Mouse (Mus musculus) midbrain, postnatal 0 days (tissue): ENCODE measurements around the gene Snrnp70. TPM values are rescaled to one million over a fixed set of nuclear protein-coding genes. Genes with fewer than 3 reads are reported as not detected.
A peak's percentile ranks its signal among the peaks of the same experiment; 100 is the strongest.

Experiments used
- ATAC-seq: fragments of 200-750 bp; cut with Nextera tagmentation; 2 replicates; pipeline ENCODE4 v1.8.0; 2017; ENCODE audit warnings: moderate number of reproducible peaks, mild to moderate bottlenecking, moderate TSS enrichment, moderate library complexity; ENCODE audit not compliant: low FRiP score
- DNase-seq: peaks from one replicate; pipeline ENCODE4 v3.0.0-alpha.2; 2015; ENCODE audit warnings: low spot score
- H3K27ac ChIP-seq: fragments of 300-500 bp; sonication (generic); 2 replicates; pipeline ENCODE4 v1.5.1; 2014; ENCODE audit warnings: low read depth, mild to moderate bottlenecking, low read length, mixed read lengths
- H3K27me3 ChIP-seq: fragments of 300-500 bp; sonication (generic); 2 replicates; pipeline ENCODE4 v1.6.1; 2014; ENCODE audit warnings: low read length, control low read depth, mixed read lengths; ENCODE audit not compliant: insufficient read depth
- H3K36me3 ChIP-seq: fragments of 300-500 bp; sonication (generic); 2 replicates; pipeline ENCODE4 v1.6.1; 2014; ENCODE audit warnings: low read length, control low read depth, mixed read lengths; ENCODE audit not compliant: insufficient read depth
- H3K4me1 ChIP-seq: fragments of 300-500 bp; sonication (generic); 2 replicates; pipeline ENCODE4 v1.6.1; 2014; ENCODE audit warnings: mild to moderate bottlenecking, control low read depth, antibody characterized with exemption, low read length, mixed read lengths; ENCODE audit not compliant: insufficient read depth
- H3K4me2 ChIP-seq: fragments of 300-500 bp; sonication (generic); 2 replicates; pipeline ENCODE4 v1.6.1; 2014; ENCODE audit warnings: low read depth, mild to moderate bottlenecking, low read length, mixed read lengths; ENCODE audit not compliant: poor library complexity, severe bottlenecking
- H3K4me3 ChIP-seq: fragments of 300-500 bp; sonication (generic); 2 replicates; pipeline ENCODE4 v1.5.1; 2014; ENCODE audit warnings: low read depth, mild to moderate bottlenecking, low read length, moderate library complexity
- H3K9ac ChIP-seq: fragments of 300-500 bp; sonication (generic); replicated peaks from 2 replicates; pipeline ENCODE4 v1.6.1; 2014; ENCODE audit warnings: mild to moderate bottlenecking, low read length, moderate library complexity, mixed read lengths; ENCODE audit not compliant: poor library complexity, severe bottlenecking
- H3K9me3 ChIP-seq: fragments of 300-500 bp; sonication (generic); 2 replicates; pipeline ENCODE4 v1.6.1; 2016; ENCODE audit warnings: low read length, control low read depth
- CTCF ChIP-seq: IDR thresholded peaks from 2 replicates; pipeline ENCODE4 v1.5.1; 2016; ENCODE audit warnings: antibody characterized with exemption, mild to moderate bottlenecking
- WGBS: fragments of 180-500 bp; shearing (Covaris S2); extraction: QIAGEN DNeasy Blood & Tissue Kit; methylation state at CpG from one replicate; pipeline ENCODE4 v1.1.7; 2014; 5-methylcytosine and 5-hydroxymethylcytosine counted together
- polyA plus RNA-seq: library from polyadenylated mRNA; unstranded; fragments of >200 nt; fragmentation: Nextera tagmentation; extraction: Ambion mirVana; gene quantifications from 2 replicates; pipeline ENCODE4 v1.2.1, GENCODE M21; 2015
- total RNA-seq: library from RNA; depleted of rRNA; stranded (reverse); fragments of >200 nt; gene quantifications from 2 replicates; pipeline ENCODE4 v1.2.3, GENCODE M21; 2014

The Snrnp70 gene
- total and polyA plus RNA-seq, 2 experiments from 2014 or later = 131 to 249 TPM

DNA sequence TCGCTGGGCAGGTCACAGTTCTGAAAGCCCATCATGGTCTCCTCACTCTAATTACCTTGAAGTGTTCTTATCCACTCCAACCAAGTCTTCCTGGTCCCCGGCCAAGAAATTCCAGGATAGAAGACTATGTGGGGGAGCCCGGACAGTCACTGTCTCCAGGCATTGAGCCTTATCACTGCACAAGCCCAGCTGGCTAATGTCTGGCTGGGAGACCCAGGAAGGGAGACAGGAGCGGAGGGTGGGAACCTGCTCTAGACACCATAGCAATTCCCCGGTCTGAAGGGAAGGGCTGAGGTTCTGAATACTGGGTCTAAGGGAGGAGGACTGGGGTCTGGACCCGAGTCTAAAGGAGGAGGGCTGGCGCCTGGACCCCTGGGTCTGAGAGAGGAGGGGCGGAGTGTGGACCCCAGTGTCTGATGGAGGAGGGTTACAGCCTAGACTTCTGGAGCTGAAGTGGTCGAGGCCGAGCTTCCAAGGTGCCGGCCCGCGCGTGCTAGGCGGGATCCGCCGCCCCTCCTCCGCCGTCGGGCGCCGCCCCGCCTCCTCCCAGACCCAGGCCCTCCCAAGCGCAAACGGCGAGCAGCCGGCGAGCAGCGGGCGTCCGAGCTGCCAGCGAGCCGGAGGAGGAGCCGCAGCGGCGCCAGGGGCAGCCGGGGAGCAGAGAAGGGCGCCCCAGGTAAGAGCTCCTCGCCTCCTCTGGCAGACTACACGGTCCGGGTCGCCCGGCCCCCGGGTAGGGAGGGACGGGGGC, 17.7 kb upstream of the Snrnp70 start, which contains the start of gene Ntf5:
Gene Ntf5, plus strand, starts transcription at position 583 of the 751 bp plus-strand sequence.
- 2% methylated on average over 35 of the region's 45 CpGs for WGBS
- no peak for TF ChIP-seq CTCF
- peak within 1 kb of the TSS; percentile 43 for H3K4me3 ChIP-seq
- DNase-seq (no peak), ATAC-seq (0 out of 2 replicates have a peak, but pooled peaks have one; percentile 21)
- no peaks in the 10 kb centered on the region for H3K9me3 ChIP-seq
- H3K27me3 ChIP-seq = peaks cover 92% of the 10 kb centered on the region
- H3K4me1 ChIP-seq = peaks cover 3% of the 10 kb centered on the region; the same call in 1 of the 2 replicates
- H3K9ac ChIP-seq = peak within 1 kb of the TSS; percentile 54
- peak within 1 kb of the TSS; percentile 79 for H3K4me2 ChIP-seq
- H3K36me3 ChIP-seq = no peaks in the 10 kb centered on the region
- H3K27ac ChIP-seq = no peak within 1 kb of the TSS

DNA sequence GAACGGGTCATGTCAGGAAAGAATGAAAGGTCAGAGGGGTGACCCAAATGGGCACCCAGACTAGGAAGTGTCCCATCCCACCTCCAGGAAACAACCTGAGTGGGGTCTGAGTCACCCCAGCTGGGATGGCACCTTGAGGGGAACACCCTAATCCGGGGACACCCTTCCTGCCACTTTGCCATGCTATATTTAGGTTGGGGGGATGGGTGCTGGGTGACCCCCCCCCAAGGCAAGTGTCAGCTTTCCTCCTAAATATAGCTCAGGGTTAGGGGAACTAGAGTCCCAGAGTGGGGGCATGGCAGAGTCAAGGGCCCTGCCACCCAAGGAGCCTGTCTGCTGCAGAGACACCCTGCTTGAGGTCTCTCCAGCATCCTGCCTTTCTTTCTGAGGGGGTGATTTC, 16.9 kb upstream of the Snrnp70 start:
- Histone ChIP-seq H3K27me3 (peaks cover 92% of the 10 kb centered on the region), H3K36me3 (no peaks in the 10 kb centered on the region), H3K9me3 (no peaks in the 10 kb centered on the region), H3K9ac (no peak overlapping the region), H3K27ac (no peak overlapping the region), H3K4me2 (no peak overlapping the region), H3K4me3 (no peak overlapping the region), H3K4me1 (peaks cover 3% of the 10 kb centered on the region; the same call in 1 of the 2 replicates)
- WGBS = 78% methylated on average over 2 of the region's 2 CpGs
- ATAC-seq (no peak), DNase-seq (no peak)
- no peak for TF ChIP-seq CTCF

GRCm38 (mm10) chr7:45409497-45410163, 14.1 kb upstream of the Snrnp70 start:
- peaks cover 91% of the 10 kb centered on the region for H3K27me3 ChIP-seq
- H3K36me3 ChIP-seq = no peaks in the 10 kb centered on the region
- H3K9me3 ChIP-seq = no peaks in the 10 kb centered on the region
- H3K9ac ChIP-seq = no peak overlapping the region
- DNase-seq (no peak), ATAC-seq (no peak)
- peaks cover 3% of the 10 kb centered on the region; the same call in 1 of the 2 replicates for H3K4me1 ChIP-seq
- WGBS = 88% methylated on average over 8 of the region's 8 CpGs
- no peak overlapping the region for H3K27ac ChIP-seq
- no peak overlapping the region for H3K4me2 ChIP-seq
- no peak overlapping the region for H3K4me3 ChIP-seq
- TF ChIP-seq CTCF = no peak

- Histone ChIP-seq H3K9me3 (no peaks in the 10 kb centered on the region), H3K27me3 (peaks cover 84% of the 10 kb centered on the region), H3K4me1 (peaks cover 3% of the 10 kb centered on the region; the same call in 1 of the 2 replicates), H3K4me2 (no peak overlapping the region), H3K36me3 (no peaks in the 10 kb centered on the region), H3K4me3 (no peak overlapping the region), H3K9ac (no peak overlapping the region), H3K27ac (no peak overlapping the region)
- WGBS = 91% methylated on average over 17 of the region's 17 CpGs
- no peak for TF ChIP-seq CTCF
- no peak for DNase-seq
- no peak for ATAC-seq
Observed at GRCm38 (mm10) chr7:45408949-45409348, 13.4 kb upstream of the Snrnp70 start.

DNA sequence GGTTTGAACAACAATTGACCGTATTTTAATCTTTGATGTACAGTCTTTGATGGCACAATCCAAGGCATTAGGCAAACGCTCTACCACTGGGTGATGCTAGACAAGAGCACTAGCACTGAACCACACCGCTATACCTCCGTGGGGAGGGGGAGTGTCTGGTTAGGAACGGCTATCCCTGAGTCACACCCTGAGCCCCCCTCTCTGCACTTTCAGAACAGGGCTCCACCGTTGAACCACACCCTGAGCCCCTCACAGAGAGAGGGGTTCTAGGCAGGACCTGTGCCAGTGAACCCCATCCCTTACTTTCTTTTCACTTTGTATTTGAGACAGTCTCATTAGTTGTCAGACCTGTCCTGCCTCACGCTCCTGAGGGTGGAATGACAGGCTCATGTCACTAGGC, 12.8 kb upstream of the Snrnp70 start:
- no peak overlapping the region for H3K9ac ChIP-seq
- H3K36me3 ChIP-seq = no peaks in the 10 kb centered on the region
- H3K9me3 ChIP-seq = no peaks in the 10 kb centered on the region
- TF ChIP-seq CTCF = no peak
- no peaks in the 10 kb centered on the region for H3K4me1 ChIP-seq
- no peak overlapping the region for H3K4me2 ChIP-seq
- no peak for ATAC-seq
- 79% methylated on average over 7 of the region's 7 CpGs for WGBS
- H3K27ac ChIP-seq = no peak overlapping the region
- DNase-seq = no peak
- no peak overlapping the region for H3K4me3 ChIP-seq
- peaks cover 78% of the 10 kb centered on the region for H3K27me3 ChIP-seq

DNA sequence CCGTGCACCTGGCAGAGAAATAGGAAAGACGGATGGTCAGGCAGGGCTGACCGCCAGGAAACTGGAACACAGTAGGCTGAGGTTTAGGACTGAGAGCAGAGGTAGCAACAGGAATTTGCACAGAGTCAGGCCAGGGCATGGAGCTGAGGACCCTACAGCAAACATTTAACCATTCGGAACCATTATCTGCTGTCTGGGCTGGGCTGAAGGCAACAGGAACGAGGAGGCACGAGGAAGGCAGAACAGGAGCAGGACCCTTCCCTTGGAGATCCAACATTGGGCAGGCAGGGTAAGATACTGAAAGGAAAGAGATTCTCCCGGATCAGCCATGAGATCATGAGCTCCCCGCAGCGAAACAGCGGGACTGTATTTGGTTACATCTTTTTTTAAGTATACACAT, 12.3 kb upstream of the Snrnp70 start:
- no peak overlapping the region for H3K9ac ChIP-seq
- no peak overlapping the region for H3K27ac ChIP-seq
- ATAC-seq = no peak
- peaks cover 73% of the 10 kb centered on the region for H3K27me3 ChIP-seq
- no peaks in the 10 kb centered on the region for H3K9me3 ChIP-seq
- TF ChIP-seq CTCF = no peak
- 82% methylated on average over 10 of the region's 10 CpGs for WGBS
- no peak overlapping the region for H3K4me2 ChIP-seq
- H3K4me3 ChIP-seq = no peak overlapping the region
- no peaks in the 10 kb centered on the region for H3K36me3 ChIP-seq
- DNase-seq = no peak
- H3K4me1 ChIP-seq = no peaks in the 10 kb centered on the region
